Mouse (Mus musculus) fibroblast of lung, adult 2 months (primary cell): Measurements from ENCODE around the gene Tmem87b.
A peak's percentile ranks its signal among the peaks of the same experiment; 100 is the strongest.

ENCODE experiments used
- DNase-seq: peaks from one replicate; pipeline ENCODE4 v3.0.0-alpha.2; 2011; ENCODE audit warnings: low read depth

Gene Tmem87b

DNA sequence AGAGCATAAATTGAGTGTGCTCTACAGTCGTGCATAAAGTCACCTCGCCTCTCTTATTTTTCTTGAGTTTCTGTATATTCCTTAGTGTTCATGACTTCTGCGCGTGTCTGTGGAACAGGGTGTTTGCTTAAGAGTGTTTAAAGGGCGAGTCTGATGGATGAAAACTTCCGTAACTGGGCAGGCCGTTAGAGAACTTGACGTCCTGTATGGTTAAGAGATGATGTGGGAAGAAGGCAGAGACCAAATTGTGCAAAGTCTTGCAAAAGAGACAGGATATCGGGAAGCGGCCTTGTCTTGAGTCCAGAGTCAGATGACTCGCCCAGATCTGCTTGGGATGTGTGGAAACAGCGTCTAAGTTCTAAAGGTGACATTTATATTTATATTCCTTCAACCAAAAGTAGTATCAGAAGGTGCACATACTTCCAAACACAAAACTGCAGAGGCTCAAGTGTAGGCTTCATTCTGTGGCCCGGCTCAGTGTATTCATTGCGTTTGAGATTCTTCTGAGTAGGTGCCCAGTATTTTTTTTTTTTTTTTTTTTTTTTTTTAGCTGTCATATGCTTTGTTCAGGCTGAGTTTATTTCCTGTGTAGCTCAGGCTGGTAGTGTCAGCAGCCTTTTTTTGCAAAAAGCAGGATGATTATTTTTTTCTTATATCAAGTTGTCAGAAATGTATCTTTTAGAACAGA is 1.2 kb downstream of the Tmem87b start:
- DNase-seq = no peak

DNA sequence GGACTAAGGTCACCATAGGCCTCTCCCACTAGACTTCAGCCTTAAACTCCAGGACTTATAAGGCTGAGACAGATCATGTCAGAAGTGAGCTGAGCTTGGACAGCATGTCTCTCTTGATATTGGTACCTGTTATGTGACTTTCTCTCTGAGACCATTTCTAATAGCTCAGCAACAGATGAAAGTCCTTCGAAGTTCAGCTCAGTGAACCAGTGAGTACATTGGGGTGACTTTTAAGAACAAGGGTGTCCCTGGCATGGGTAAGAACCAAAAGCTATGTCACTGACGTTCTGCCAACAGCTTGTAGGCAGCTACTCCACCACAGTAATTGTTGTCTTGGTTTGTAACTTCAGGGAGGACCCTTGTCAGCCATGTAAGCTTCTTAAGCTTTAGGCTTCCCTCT is 2.7 kb downstream of the Tmem87b start:
- DNase-seq = no peak

DNA sequence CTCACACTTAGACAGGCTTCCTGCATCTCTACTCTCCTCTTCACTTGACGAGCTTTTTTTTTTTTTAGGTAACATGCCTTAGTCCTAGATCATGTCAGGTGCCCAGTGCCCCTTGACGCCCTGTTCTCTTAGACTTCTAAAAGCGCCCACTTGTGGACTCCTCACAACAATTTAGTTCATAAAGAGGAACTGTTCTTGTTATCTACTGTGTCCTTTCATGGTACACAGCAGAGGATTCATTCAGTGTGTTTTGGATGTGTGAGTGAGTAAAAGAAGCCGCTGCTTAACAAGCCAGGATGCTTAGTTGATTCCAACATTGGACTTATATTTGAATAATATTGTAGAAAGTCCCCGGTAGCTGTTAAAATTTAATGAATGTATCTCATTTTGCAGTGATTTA is 6.0 kb downstream of the Tmem87b start:
- no peak for DNase-seq

DNA sequence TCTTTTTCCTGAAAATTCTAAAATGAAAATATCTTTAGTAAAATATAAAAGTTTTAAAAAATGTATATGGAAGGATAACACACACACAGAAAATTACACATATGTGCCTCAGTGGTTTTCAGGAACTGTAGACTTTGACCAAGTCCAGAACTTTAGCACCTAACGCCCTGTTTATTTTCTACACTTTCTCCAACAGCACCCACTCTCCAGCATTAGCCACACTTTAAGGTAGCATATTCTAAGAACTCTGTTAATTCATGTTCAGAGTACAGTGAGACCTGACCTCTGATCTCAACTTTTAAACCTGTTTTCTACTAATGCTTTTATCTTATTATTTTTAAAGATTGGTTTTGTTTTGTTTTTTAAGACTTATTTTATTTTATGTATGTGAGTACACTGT is 9.9 kb downstream of the Tmem87b start:
- DNase-seq = no peak

DNA sequence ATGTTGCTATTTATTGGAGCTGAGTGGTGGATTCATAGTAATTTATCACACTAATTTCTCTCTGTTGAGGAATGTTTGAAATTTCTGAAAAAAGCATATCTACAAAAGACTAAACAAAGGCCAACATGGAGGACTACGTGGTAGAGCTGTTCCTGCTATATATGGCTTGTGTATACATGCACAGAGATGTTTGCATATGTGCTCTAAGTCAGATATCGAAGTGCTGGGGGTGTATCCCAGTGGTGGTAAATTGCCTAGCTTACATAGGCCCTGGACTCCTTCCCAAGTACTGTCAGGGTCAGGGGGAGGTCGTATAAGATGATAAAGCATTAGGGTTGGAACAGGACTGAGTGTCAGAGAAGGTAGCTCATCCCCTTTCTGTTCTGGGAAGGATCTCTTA is 14.7 kb downstream of the Tmem87b start:
- DNase-seq = no peak

DNA sequence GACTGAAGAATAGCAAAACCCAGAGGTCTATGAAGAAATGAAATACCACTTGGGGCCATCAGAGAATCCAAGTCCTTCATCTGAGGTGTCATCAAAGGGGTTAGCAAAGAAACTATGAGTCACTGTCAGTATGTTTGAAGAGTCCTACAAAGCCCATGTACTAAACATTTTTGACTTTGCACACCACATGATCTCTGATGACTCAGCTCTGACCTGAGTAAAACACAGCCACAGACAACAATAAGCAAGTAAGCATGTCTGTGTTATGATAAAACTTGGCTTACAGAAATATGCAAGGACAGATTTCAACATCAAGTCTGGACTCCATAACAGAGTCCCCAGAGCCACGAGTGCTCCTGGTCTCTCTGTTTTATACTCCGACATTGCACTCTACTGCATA is 15.1 kb downstream of the Tmem87b start:
- DNase-seq = peak; percentile 18

DNA sequence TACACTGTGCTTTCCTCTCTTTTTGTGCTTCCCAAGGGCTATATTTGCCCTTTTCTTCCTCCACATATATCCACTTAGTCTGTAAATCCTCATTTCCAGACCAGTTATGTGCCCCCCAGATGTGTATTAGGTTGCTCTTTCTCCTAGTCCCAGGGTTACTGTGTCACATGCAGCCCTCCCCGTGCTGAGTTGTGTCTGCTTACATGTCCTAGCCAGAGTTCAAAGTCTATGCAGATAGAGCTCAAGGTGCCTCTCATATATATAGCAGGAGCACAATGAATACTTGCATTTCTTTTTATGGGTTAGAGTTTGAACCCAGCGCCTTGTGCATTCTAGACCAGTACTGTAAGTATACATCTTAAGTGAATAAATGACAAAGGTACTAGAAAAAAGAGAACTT is 15.5 kb downstream of the Tmem87b start:
- DNase-seq = no peak

DNA sequence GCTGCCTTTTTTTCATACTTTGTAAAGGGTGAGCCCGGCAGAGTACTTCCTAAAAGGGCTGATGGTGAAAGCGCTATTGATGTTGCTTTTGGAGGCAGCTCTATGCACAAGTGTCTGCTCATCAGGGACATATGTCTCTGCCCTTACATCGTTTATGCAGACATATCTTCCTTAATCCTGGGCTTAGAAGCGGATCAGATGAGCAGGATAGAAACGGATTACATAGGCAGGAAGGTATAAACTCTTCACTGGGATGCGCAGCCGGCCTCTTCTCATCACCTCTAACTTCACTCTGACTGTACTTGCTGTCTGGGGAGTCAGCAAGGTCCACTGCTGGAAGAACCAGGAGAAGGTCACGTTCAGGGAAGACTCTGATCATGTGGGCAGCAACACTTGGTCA is 19.6 kb downstream of the Tmem87b start:
- DNase-seq = no peak

DNA sequence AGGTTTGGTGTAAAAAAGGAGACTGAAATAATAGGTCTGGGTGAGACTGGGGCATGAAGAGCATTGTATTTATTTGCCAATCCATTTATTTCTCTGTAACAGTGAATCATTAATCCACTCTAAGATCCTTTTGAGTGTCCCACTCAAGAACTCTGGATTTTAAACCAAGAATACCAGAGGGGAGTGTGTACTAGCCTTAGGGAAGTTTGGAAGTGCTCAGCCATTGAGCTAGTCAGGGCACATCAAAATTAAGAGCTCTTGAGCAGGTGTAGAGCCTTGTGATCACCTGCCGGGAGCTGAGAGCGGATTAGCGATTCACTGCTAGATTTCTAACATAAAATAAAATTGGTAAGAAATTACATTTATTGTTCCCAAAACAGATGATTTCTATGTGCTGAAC is 20.7 kb downstream of the Tmem87b start:
- DNase-seq = no peak

DNA sequence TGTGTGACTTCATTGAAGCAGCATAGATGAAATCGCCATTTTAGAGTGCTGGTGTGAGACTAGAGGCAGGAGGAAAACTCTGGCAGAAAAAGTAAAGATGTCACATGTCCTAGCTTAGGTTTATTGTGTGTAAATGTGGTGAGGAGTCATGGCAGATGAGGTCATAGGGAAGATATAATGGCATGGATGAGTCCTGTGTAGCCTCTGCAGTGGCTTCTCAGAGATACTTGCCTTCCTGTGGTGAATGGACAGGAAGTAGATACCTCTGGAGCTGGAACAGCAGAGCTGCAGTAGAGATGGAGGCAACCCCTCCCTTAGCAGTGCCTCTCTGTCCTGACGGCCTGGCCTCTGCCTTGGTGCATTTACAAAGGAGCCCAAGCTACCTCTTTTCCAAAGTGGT is 21.6 kb downstream of the Tmem87b start:
- DNase-seq = no peak

DNA sequence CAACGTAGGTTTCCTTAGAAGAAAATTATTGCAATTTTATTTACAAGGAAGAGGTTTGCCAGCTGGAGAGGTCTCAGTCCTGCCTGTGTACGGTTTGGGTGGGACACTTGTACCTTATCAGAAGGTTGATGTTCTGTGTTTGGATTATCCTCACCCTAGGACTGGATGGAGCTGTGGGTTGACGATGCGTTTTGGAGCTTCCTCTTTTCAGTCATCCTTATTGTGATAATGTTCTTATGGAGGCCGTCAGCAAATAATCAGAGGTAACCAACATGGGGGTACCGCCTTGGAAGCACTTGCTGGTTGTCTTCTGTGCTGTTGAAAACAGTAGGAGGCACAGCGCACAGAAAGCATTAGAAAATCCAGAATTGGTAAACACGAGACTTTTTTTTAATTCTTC is 24.5 kb downstream of the Tmem87b start:
- no peak for DNase-seq

DNA sequence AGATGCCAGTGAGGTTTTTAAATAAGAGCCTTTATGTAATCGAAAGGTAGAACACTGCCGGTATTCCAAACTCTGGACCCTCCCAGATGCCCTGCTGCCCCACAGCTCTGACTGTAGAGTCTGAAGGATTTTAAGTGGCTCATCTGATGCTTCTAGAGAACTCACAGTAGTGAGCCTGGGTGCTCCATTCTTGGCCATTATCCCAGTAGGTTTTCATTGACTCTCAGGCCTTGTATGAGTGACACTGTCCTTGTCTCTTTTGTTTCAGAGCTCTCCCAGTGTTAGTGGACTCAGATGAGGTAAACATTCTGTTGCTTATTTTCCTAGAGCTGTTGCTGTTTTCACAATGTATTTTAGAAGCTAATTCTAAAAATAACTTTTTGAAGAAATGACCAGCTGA is 32.1 kb downstream of the Tmem87b start:
- DNase-seq = no peak

DNA sequence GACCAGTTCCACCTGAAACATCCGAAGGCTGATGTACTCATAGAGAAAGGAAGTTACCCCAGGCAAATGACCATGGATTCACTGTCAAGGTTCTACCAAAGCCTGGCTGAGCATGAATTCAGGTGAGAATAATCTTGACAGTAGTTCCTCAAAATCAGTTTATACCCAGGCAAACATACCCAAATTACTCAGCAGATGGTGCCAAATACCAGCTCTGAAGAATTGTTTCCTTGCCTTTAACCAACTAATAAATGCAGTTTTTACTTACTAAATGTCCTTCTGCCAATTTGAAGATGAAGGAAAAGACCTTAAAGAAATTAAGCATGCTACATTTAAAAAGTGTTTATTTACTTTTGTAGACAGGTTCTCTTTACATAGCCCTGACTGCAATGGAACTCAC is 38.8 kb downstream of the Tmem87b start:
- DNase-seq = no peak

DNA sequence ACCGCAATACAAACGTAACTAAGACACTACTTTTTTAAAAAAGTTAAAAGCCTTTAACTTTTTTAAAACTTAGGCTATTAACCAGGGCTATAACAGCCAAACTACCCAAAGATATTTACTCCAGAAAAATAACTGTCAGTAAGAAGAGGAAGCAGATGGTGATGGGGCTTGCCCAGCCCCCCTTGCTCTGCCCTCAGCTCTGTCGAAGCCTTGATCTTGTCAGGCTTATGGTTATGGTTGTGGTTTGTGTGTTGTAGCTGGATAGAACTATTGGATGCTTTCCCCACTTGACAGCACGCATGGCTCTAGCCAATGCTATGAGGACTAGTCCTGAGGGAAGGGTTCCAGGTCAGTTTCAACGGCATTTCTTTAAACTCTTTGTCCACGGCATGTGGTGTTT is 41.0 kb downstream of the Tmem87b start:
- DNase-seq = no peak

DNA sequence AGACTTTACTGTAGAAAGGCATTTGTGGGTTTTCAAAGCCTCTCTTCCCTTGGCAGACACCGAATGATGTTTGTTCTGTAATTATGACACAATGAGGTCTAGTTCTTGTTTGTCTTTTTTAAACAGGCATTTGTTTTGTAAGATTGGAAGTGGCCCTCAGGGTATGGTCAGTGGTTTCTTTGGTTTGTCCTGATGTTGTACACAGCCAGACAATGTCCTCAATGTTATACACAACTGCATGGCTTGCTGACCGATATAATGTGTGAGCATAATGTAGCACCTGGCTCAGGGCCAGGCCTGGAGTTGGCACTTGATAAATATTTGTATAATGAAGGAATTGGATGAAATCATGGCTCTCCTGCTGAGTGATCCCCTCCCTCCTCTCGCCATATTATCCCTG is 41.9 kb downstream of the Tmem87b start:
- DNase-seq = no peak

DNA sequence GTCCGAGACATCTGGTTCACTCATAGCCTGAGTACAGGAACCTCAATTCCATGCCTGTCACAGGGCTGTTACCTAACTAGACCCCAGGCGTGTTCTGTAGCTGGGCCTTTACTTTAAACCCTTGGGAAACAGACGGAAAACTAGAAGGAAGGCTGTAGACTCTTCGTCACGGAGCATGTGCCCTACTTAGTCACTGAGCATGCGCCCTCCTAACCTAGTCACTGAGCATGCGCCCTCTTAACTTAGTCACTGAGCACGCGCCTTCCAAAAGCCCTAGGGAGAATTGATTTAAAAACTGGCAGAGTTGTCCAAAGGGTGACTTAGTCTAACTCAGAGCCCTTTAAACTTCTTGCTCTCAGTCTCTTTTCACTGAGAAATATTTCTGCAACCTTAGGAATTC is 44.7 kb downstream of the Tmem87b start, which contains the start of gene Fbln7:
Fbln7 (plus strand) TSS at position 346 of the 400 bp plus-strand sequence.
- no peak for DNase-seq

DNA sequence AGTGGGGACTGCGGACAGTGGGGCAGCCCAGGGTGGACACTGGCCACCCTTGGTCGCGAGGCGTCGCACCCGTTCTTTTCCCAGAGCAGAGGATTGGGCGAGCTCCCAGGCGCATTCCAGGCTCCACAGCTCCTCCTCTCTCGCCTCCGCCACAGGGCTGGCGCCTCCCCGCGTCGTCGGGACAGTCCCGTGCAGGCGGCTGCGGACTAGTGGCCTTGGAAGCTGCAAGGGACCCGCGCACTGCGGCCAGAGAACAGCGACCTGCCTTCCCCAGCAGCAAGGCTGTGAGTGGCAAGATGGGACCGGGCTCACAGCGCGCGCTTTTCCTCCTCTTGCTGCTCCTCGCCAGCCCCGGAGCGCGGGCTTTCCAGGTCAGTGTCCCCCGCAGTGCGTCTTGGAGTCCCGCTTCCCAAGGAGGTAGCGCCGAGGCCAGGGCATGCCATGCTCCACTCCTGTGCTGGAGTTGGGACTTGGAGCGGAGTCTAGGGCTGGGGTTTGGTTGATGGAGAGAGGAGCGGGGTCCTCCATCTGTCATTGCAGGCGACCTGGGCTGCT is 45.9 kb downstream of the Tmem87b start:
- DNase-seq = no peak

DNA sequence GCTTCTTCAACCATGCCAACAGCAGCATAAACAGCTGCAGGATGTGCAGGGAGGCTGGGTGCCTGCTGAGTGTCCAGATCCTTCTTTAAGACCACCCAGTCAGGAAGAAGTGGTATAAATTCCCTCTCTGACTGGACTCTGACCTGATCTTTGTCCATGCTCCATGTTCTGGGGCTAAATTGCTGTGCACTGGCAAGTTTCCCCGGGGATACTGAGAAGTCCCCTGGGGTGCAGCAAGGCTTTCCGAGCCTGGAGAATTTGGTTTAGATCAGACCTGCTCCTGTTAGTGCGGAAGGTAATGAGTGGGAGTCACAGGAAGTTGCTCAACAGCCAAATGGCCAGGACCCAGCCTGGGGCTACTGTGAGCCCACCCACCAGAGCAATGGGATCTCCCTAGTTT is 47.1 kb downstream of the Tmem87b start:
- DNase-seq = no peak

DNA sequence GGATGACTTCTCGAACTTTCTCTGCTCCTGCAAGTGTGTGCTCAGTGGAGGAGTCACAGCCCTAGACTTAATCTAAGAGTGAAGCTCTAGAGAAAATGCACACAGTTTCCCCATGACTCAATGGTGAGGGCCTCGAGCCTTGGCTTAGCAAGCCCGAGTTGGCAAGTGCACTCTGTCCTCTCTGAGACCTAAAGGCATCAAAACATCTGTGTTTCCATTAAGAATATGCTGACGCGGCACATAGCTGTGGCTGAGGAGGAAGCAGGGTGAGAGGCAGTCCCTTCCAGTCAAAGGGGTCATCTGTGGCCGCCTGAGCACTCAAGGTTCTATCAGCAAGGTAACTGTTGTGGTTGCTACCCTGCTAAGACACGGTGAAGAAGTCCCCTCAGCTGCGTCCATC is 53.7 kb downstream of the Tmem87b start:
- DNase-seq = no peak

DNA sequence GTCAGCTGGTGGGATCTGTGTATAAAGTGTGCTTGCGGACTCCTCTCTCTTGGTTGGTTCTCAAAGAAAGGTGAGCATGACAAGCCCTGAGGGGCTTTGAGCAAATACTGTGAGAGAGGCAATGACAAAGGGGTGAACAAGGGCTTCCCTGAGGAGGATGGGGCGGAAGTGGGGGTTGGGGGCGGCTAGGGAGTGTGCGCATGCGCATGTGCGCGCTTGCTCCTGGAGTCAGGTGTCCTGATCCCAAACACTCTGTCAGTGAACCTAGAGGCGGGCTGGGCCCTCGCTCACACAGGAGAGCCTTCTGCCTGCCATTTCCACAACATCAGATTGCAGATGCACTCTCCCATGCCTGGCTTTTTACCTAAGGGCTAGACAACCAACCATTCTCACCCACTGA is 54.3 kb downstream of the Tmem87b start:
- no peak for DNase-seq

DNA sequence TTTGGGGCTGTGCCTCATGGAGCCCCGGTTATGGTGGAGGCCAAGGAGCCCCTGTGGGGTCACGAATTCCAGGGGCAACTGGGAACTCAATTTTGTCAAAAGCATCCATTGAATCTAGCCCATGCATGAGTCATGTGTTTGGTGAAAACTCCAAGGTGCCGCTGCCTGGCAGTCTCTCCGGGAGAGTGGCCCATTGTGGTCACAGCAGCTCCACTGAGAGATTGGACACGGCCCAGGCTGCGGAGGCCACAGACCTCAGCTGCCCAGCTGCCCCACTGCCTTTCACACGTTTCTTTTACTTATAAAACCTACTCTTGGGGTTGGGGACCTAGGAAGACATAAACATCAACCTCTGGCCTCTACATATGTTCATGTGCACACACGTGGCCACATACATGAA is 57.6 kb downstream of the Tmem87b start:
- peak; percentile 23 for DNase-seq

DNA sequence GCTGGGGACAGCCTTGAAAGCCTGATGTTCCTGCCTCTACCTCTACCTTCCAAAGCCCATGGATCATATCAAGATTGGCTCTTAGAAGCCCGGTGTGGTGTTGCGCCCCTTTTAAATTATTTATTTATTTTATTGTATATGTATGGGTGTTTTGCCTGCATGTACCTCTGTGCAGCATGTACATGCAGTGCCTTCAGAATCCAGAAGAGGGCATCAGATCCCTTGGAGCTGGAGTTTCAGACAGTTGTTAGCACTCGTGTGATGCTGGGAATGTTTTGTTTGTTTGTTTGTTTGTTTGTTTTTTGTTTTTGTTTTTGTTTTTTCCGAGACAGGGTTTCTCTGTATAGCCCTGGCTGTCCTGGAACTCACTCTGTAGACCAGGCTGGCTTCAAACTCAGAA is 63.3 kb downstream of the Tmem87b start:
- no peak for DNase-seq

DNA sequence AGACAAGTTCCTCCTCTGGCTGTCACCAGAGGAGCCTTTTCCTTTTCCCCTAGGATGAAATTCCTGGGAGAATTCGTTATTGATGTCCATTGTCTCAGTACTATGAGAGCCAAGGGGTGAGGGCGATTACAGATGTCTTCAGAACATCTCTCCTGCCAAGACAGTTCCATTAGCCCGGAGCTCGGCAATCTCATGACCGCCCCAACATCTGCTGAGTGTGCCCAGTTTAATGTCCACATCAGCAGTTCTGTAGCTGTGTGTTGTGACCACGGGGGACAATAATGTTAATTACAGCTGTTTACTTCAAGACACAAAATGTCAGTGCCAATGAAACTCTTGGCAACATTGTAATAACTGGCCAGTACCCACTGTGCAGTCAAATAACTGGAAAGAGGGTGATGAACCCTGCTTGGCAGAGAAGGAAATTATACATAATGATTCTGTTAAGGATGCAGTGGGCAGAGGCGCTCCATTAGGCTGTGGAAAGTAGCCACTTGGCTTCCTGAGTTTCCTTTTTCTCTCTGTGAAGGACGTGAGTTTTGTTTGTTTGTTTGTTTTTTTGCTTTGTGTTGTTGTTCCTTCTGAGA is 67.4 kb downstream of the Tmem87b start:
- DNase-seq = no peak
